Mouse (Mus musculus): Measurements from ENCODE around the gene Pa2g4. TPM values are rescaled to one million over a fixed set of nuclear protein-coding genes. Genes with fewer than 3 reads are reported as not detected.
"Not testable (repeated sequence)": the region's sequence is repeated elsewhere in the genome, so short reads cannot be mapped to it uniquely, and the experiment has no call there.

Gene Pa2g4
- polyA plus RNA-seq, 1 experiment from 2014 or later, result 248 TPM

DNA sequence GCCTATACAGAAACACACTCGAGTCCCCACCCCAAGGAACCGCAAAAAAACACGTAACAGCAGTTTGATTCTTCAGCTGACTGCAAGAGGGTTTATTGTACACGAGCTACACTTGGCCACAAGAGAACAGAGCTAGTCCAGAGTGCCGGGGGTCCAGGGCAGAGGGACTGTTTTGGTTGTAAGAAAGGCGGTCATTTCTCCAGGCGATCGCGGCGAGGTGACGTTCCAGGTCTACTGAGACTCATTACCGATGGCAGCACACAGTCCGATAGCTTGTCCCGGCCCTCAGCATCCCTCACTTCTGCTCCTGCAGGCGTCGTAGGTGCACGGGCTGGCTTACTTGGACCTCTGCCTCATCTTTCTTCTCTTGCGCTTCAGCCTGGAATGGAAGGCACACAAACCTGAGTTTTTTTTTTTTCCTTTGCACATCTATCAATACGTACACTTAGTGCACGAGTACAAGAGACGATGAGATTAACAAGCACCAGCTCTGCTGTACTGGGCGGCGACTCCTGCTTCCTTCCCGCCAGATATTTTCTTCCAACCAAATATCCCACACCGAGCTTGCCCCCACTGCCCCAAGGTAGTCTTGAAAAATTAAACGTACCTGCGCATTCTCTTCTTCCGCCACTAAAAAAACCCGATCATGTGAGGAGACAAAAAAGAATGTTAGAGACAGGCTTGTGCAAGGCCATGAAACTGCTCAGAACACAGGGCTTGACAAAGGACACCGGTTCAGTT lies 17.6 kb downstream of the Pa2g4 start:
- ATAC-seq (replicated peaks; ENCODE audit: low FRiP score, low TSS enrichment, low read depth); H3K9me3 ChIP-seq (ENCODE audit: control insufficient read depth, low read length); DNase-seq (ENCODE audit: low spot score); H3K4me1 ChIP-seq (replicated peaks; ENCODE audit: control insufficient read depth, insufficient read depth, low read length); H3K27me3 ChIP-seq (replicated peaks; ENCODE audit: control insufficient read depth, insufficient read depth, low read length): not testable (repeated sequence)
- Histone ChIP-seq H3K36me3 (ENCODE audit: control insufficient read depth, insufficient read depth, low read length) (peaks cover 26% of the 10 kb centered on the region), H3K9ac (ENCODE audit: low read length) (peak overlapping the region; percentile 95), H3K4me2 (ENCODE audit: low read length) (peak overlapping the region; percentile 81), H3K27ac (ENCODE audit: low read depth) (peak overlapping the region; percentile 98), H3K4me3 (ENCODE audit: low read depth, low read length) (peak overlapping the region; percentile 70)
- 1% methylated on average over 26 of the region's 30 CpGs for WGBS

DNA sequence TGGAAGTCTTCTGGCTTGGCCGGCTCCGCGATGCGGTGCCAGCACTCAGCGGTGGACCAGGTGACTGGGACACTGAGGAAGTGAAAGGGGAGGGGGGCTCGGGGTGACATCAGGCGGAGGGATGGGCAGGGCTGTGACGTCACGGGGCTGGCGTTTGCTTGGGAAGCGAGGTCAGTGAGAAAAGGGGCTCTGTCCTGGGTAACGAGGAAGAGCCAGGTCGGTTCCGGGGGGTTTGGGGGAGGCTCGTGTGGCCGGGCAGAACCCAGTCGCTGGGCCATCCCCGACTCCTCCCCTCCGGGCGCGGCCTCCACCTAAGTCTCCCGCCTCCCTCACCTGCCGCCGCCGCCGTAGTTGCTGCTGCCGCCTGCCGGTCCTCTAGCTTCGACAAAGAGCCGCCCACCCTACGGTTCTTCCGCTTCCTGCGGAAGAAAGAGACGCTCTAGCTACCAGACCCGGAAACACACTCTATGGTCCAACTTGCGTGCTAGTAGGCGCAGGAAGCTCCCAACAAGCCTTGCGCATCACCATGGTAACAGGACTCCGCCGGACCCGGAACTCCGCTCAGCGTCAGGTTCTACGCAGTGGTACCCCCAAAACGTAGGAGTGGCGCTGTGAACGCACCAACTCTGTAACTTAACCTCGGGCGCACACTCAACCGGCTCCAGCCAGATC lies 18.3 kb downstream of the Pa2g4 start, which contains the start of gene Zc3h10:
Zc3h10 (minus strand) TSS at position 414 of the 672 bp plus-strand sequence.
- Histone ChIP-seq H3K27ac (ENCODE audit: low read depth) (peak within 1 kb of the TSS; percentile 98), H3K36me3 (ENCODE audit: control insufficient read depth, insufficient read depth, low read length) (peaks cover 33% of the 10 kb centered on the region), H3K27me3 (replicated peaks; ENCODE audit: control insufficient read depth, insufficient read depth, low read length) (no peaks in the 10 kb centered on the region), H3K4me1 (replicated peaks; ENCODE audit: control insufficient read depth, insufficient read depth, low read length) (peaks cover 7% of the 10 kb centered on the region; the same call in 1 of the 2 replicates), H3K4me3 (ENCODE audit: low read depth, low read length) (peak within 1 kb of the TSS; percentile 70), H3K9me3 (ENCODE audit: control insufficient read depth, low read length) (no peaks in the 10 kb centered on the region), H3K4me2 (ENCODE audit: low read length) (peak within 1 kb of the TSS; percentile 81), H3K9ac (ENCODE audit: low read length) (peak within 1 kb of the TSS; percentile 95)
- ATAC-seq (replicated peaks; ENCODE audit: low FRiP score, low TSS enrichment, low read depth) (peak; percentile 87), DNase-seq (ENCODE audit: low spot score) (peak; percentile 96)
- WGBS, result under 1% methylated on average over 50 of the region's 50 CpGs

- DNase-seq (ENCODE audit: low spot score) (no peak), ATAC-seq (replicated peaks; ENCODE audit: low FRiP score, low TSS enrichment, low read depth) (no peak)
- no peaks in the 10 kb centered on the region for H3K27me3 ChIP-seq (replicated peaks; ENCODE audit: control insufficient read depth, insufficient read depth, low read length)
- H3K9me3 ChIP-seq (ENCODE audit: control insufficient read depth, low read length), result no peaks in the 10 kb centered on the region
- peak overlapping the region; percentile 81 for H3K4me2 ChIP-seq (ENCODE audit: low read length)
- 22% methylated on average over 7 of the region's 7 CpGs for WGBS
- H3K4me3 ChIP-seq (ENCODE audit: low read depth, low read length), result peak overlapping the region; percentile 70
- H3K4me1 ChIP-seq (replicated peaks; ENCODE audit: control insufficient read depth, insufficient read depth, low read length), result peaks cover 7% of the 10 kb centered on the region; the same call in 1 of the 2 replicates
- peak overlapping the region; percentile 85 for H3K27ac ChIP-seq (ENCODE audit: low read depth)
- H3K36me3 ChIP-seq (ENCODE audit: control insufficient read depth, insufficient read depth, low read length), result peaks cover 37% of the 10 kb centered on the region
- peak overlapping the region; percentile 95 for H3K9ac ChIP-seq (ENCODE audit: low read length)
Observed at GRCm38 (mm10) chr10:128546787-128547186, 19.0 kb downstream of the Pa2g4 start.

DNA sequence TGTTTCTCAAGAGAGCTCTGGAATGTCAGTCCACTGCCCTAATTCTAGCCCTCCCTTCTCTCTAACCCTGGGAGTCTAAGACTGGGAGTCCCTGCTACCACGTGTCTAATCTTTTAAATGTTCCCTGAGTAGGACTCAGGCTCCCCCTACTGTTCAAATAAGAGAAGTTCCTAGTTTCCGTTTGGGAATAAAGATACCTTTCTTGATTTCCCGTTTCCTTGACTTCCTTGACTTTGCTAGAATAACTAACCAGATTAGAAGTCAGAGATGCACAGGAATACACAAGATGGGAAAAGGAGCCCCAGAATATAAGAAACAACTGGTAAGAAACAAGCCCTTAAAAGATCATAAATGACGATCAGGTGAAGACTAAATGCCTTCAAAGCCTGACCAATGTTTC lies 19.4 kb downstream of the Pa2g4 start:
- no peak for DNase-seq (ENCODE audit: low spot score)
- H3K4me3 ChIP-seq (ENCODE audit: low read depth, low read length), result peak overlapping the region; percentile 70

GRCm38 (mm10) chr10:128545570-128545898 lies 20.3 kb downstream of the Pa2g4 start:
- no peak overlapping the region for H3K27ac ChIP-seq (ENCODE audit: low read depth)
- ATAC-seq (replicated peaks; ENCODE audit: low FRiP score, low TSS enrichment, low read depth) (no peak), DNase-seq (ENCODE audit: low spot score) (no peak)
- H3K9me3 ChIP-seq (ENCODE audit: control insufficient read depth, low read length), result no peaks in the 10 kb centered on the region
- no peaks in the 10 kb centered on the region for H3K27me3 ChIP-seq (replicated peaks; ENCODE audit: control insufficient read depth, insufficient read depth, low read length)
- H3K36me3 ChIP-seq (ENCODE audit: control insufficient read depth, insufficient read depth, low read length), result peaks cover 37% of the 10 kb centered on the region
- 85% methylated on average over 3 of the region's 3 CpGs for WGBS
- no peak overlapping the region for H3K9ac ChIP-seq (ENCODE audit: low read length)
- H3K4me3 ChIP-seq (ENCODE audit: low read depth, low read length), result no peak overlapping the region
- peaks cover 7% of the 10 kb centered on the region; the same call in 1 of the 2 replicates for H3K4me1 ChIP-seq (replicated peaks; ENCODE audit: control insufficient read depth, insufficient read depth, low read length)
- H3K4me2 ChIP-seq (ENCODE audit: low read length), result no peak overlapping the region

More for the DNA sequence above, 19.4 kb downstream of the Pa2g4 start:
- Histone ChIP-seq H3K27ac (ENCODE audit: low read depth) (peak overlapping the region; percentile 85), H3K9ac (ENCODE audit: low read length) (peak overlapping the region; percentile 95), H3K27me3 (replicated peaks; ENCODE audit: control insufficient read depth, insufficient read depth, low read length) (no peaks in the 10 kb centered on the region), H3K4me1 (replicated peaks; ENCODE audit: control insufficient read depth, insufficient read depth, low read length) (peaks cover 7% of the 10 kb centered on the region; the same call in 1 of the 2 replicates), H3K9me3 (ENCODE audit: control insufficient read depth, low read length) (no peaks in the 10 kb centered on the region), H3K36me3 (ENCODE audit: control insufficient read depth, insufficient read depth, low read length) (peaks cover 37% of the 10 kb centered on the region), H3K4me2 (ENCODE audit: low read length) (peak overlapping the region; percentile 81)
- ATAC-seq (replicated peaks; ENCODE audit: low FRiP score, low TSS enrichment, low read depth), result no peak
- WGBS, result 14% methylated on average over 4 of the region's 4 CpGs

DNA sequence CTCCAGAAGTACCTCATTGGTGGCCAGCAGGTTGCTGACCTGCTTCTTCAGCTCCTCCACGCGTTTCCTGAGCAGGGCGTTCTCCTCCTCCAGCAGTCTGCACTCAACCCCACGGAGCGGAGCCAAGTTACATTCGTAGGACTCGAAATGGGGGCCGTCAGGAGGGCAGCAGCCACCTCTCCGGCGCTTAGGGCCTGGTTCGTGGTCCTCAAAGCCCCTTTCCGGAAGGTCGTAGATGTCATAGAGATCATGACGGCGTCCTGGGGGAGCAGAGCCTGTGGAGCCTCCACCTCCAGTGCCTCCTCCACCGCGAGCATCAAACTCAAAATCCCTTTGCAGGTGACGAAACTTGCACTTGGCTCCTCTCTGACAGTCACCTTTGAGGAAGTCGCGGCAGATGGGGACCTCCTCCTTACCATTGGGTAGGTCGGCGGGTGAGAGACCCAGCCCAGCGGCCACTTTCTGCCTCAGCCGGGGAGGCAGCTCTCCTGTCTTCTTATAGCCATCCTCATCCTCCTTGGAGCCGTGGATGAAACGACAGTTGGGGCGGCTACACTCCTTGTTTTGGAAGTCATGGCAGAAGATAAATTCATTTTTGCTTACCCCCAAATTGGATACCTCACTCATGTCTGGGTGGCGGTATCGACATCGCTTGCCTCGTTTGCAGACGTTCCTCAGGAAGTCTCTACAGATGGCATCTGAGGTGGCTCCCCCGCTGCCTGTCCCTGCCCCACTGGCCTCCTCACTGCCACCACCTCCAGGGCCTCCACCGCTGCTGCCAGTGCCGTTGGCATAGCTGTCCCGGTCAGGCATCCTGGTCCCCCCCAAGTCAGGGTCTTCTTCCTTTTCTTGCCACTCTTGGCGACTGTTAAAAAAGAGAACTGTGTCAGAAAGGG lies 20.9 kb downstream of the Pa2g4 start:
- H3K4me1 ChIP-seq (replicated peaks; ENCODE audit: control insufficient read depth, insufficient read depth, low read length), result peaks cover 7% of the 10 kb centered on the region; the same call in 1 of the 2 replicates
- no peaks in the 10 kb centered on the region for H3K9me3 ChIP-seq (ENCODE audit: control insufficient read depth, low read length)
- H3K27me3 ChIP-seq (replicated peaks; ENCODE audit: control insufficient read depth, insufficient read depth, low read length), result no peaks in the 10 kb centered on the region
- peaks cover 37% of the 10 kb centered on the region for H3K36me3 ChIP-seq (ENCODE audit: control insufficient read depth, insufficient read depth, low read length)
- H3K4me2 ChIP-seq (ENCODE audit: low read length), result no peak overlapping the region
- H3K9ac ChIP-seq (ENCODE audit: low read length), result no peak overlapping the region
- ATAC-seq (replicated peaks; ENCODE audit: low FRiP score, low TSS enrichment, low read depth), result no peak
- DNase-seq (ENCODE audit: low spot score), result no peak
- H3K4me3 ChIP-seq (ENCODE audit: low read depth, low read length), result no peak overlapping the region
- H3K27ac ChIP-seq (ENCODE audit: low read depth), result no peak overlapping the region
- WGBS, result 94% methylated on average over 37 of the region's 37 CpGs

- Histone ChIP-seq H3K36me3 (ENCODE audit: control insufficient read depth, insufficient read depth, low read length) (peaks cover 37% of the 10 kb centered on the region), H3K9ac (ENCODE audit: low read length) (no peak overlapping the region), H3K9me3 (ENCODE audit: control insufficient read depth, low read length) (no peaks in the 10 kb centered on the region), H3K4me3 (ENCODE audit: low read depth, low read length) (no peak overlapping the region), H3K4me2 (ENCODE audit: low read length) (no peak overlapping the region), H3K27ac (ENCODE audit: low read depth) (no peak overlapping the region), H3K27me3 (replicated peaks; ENCODE audit: control insufficient read depth, insufficient read depth, low read length) (no peaks in the 10 kb centered on the region), H3K4me1 (replicated peaks; ENCODE audit: control insufficient read depth, insufficient read depth, low read length) (peaks cover 7% of the 10 kb centered on the region; the same call in 1 of the 2 replicates)
- ATAC-seq (replicated peaks; ENCODE audit: low FRiP score, low TSS enrichment, low read depth), result no peak
- no peak for DNase-seq (ENCODE audit: low spot score)
- WGBS, result 97% methylated on average over 15 of the region's 15 CpGs
Observed at GRCm38 (mm10) chr10:128544151-128544657, 21.6 kb downstream of the Pa2g4 start.

- no peak for ATAC-seq (replicated peaks; ENCODE audit: low FRiP score, low TSS enrichment, low read depth)
- H3K4me1 ChIP-seq (replicated peaks; ENCODE audit: control insufficient read depth, insufficient read depth, low read length), result peaks cover 7% of the 10 kb centered on the region; the same call in 1 of the 2 replicates
- H3K9me3 ChIP-seq (ENCODE audit: control insufficient read depth, low read length), result no peaks in the 10 kb centered on the region
- DNase-seq (ENCODE audit: low spot score), result no peak
- no peaks in the 10 kb centered on the region for H3K27me3 ChIP-seq (replicated peaks; ENCODE audit: control insufficient read depth, insufficient read depth, low read length)
- no peak overlapping the region for H3K9ac ChIP-seq (ENCODE audit: low read length)
- 51% methylated on average over 2 of the region's 2 CpGs for WGBS
- no peak overlapping the region for H3K4me3 ChIP-seq (ENCODE audit: low read depth, low read length)
- H3K36me3 ChIP-seq (ENCODE audit: control insufficient read depth, insufficient read depth, low read length), result peaks cover 37% of the 10 kb centered on the region
- H3K27ac ChIP-seq (ENCODE audit: low read depth), result no peak overlapping the region
- H3K4me2 ChIP-seq (ENCODE audit: low read length), result no peak overlapping the region
Observed at GRCm38 (mm10) chr10:128543100-128543499, 22.7 kb downstream of the Pa2g4 start.

Data from intestine, embryonic 14.5 days (tissue).